Mouse (Mus musculus) kidney, embryonic 14.5 days (tissue): ENCODE results near the gene Ankrd53. TPM values are rescaled to one million over a fixed set of nuclear protein-coding genes. Genes with fewer than 3 reads are reported as not detected.
A peak's percentile ranks its signal among the peaks of the same experiment; 100 is the strongest.

Source experiments
- ATAC-seq: fragments of 200-750 bp; cut with Nextera tagmentation; 2 replicates; pipeline ENCODE4 v1.8.0; 2017; ENCODE audit warnings: moderate number of reproducible peaks, mild to moderate bottlenecking, moderate TSS enrichment, moderate library complexity; ENCODE audit not compliant: low FRiP score, low TSS enrichment
- H3K27ac ChIP-seq: fragments of 300-500 bp; sonication (generic); 2 replicates; pipeline ENCODE4 v1.5.1; 2014; ENCODE audit warnings: low read depth, mild to moderate bottlenecking, low read length, moderate library complexity, mixed read lengths
- H3K27me3 ChIP-seq: fragments of 300-500 bp; sonication (generic); 2 replicates; pipeline ENCODE4 v1.6.1; 2014; ENCODE audit warnings: mild to moderate bottlenecking, low read length; ENCODE audit not compliant: control insufficient read depth, insufficient read depth
- H3K36me3 ChIP-seq: fragments of 300-500 bp; sonication (generic); 2 replicates; pipeline ENCODE4 v1.6.1; 2014; ENCODE audit warnings: low read length, mixed read lengths; ENCODE audit not compliant: control insufficient read depth, insufficient read depth
- H3K4me1 ChIP-seq: fragments of 300-500 bp; sonication (generic); 2 replicates; pipeline ENCODE4 v1.6.1; 2014; ENCODE audit warnings: low read length, mixed read lengths; ENCODE audit not compliant: control insufficient read depth, insufficient read depth
- H3K4me2 ChIP-seq: fragments of 300-500 bp; sonication (generic); replicated peaks from 2 replicates; pipeline ENCODE4 v1.6.1; 2014; ENCODE audit warnings: low read depth, mild to moderate bottlenecking, low read length
- H3K4me3 ChIP-seq: fragments of 300-500 bp; sonication (generic); 2 replicates; pipeline ENCODE4 v1.5.1; 2014; ENCODE audit warnings: mild to moderate bottlenecking, low read length
- H3K9ac ChIP-seq: fragments of 300-500 bp; sonication (generic); 2 replicates; pipeline ENCODE4 v1.6.1; 2014; ENCODE audit warnings: low read depth, mild to moderate bottlenecking, low read length, moderate library complexity
- H3K9me3 ChIP-seq: fragments of 300-500 bp; sonication (generic); 2 replicates; pipeline ENCODE4 v1.6.1; 2016; ENCODE audit warnings: low read length; ENCODE audit not compliant: control insufficient read depth
- WGBS: fragments of 180-500 bp; shearing (Covaris S2); extraction: QIAGEN DNeasy Blood & Tissue Kit; methylation state at CpG from one replicate; pipeline ENCODE4 v1.1.7; 2014; 5-methylcytosine and 5-hydroxymethylcytosine counted together
- polyA plus RNA-seq: library from polyadenylated mRNA; unstranded; fragments of >200 nt; fragmentation: Nextera tagmentation; extraction: Ambion mirVana; gene quantifications from 2 replicates; pipeline ENCODE4 v1.2.1, GENCODE M21; 2014

Ankrd53 gene
- 0.21 and 0.28 TPM in 2 replicates for polyA plus RNA-seq

DNA sequence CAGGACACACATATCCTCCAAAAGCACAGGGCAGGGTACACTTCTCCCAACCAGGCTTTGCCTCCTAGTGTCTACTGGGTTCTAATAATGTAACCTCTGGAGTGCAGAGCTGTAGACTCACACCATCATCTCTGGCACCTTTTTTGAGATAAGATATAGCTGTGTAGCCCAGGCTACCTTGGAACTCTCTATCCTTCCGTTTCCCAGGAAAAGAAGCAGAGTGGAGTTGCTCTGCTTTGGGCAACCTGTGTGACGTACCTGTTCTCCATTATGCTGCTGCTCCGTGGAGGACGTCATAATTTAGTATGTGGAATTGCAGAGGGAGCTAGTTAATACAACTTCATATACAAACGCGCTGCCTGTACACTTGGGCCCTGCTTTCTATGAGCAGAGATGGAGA, at the start of gene Ankrd53:
Ankrd53 (plus strand) TSS at position 301 of the 400 bp plus-strand sequence.
- Histone ChIP-seq H3K27me3 (peaks cover 37% of the 10 kb centered on the region), H3K4me3 (peak within 1 kb of the TSS; percentile 36), H3K9me3 (no peaks in the 10 kb centered on the region), H3K36me3 (no peaks in the 10 kb centered on the region), H3K27ac (no peak within 1 kb of the TSS), H3K4me2 (peak within 1 kb of the TSS; percentile 62), H3K4me1 (peaks cover 7% of the 10 kb centered on the region), H3K9ac (peak within 1 kb of the TSS; percentile 42; the same call in 1 of the 2 replicates)
- 25% methylated on average over 6 of the region's 6 CpGs for WGBS
- ATAC-seq, result 0 out of 2 replicates have a peak, but pooled peaks have one; percentile 1

DNA sequence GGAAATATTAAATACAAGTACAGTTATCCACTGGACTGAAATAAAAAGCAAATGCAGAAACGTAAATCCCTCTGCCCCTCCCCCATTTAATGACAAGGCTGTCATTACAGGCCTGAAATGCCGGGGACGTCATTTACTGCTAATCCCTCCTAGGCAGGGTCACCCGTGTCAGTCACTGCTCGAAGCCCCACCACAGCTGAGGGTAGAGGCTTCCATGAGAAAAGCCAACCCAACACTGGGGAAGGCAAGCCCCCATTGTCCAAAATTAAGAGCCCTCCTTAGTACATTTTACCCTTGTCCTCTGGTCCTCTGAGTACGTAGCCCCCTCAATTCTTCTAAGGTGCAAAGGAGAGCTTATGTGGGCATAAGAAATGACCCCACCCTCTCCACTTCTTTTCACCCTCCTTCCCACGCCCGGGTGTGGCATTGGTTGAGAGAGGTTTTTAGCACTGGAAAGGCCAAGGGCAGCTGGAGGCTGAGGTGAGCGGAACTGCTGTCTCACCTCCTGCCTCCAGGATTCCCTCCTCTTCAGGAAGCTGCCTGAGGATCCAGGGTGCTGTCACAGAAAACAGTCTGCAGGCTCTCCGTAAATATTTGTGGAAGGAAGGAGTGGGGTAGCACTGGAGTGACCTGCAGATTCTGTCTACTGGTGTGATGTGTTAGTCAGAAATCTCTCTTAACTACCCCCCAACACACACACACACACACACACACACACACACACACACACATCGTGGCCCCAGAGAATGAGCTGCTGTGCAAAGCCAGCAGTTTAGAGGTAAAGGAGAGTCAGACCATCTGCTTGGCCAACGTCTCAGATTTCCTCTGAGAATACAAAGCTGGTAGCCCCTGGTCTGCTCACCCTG, 48.9 kb upstream of the Ankrd53 start:
- no peak for ATAC-seq
- no peak overlapping the region for H3K4me3 ChIP-seq
- no peaks in the 10 kb centered on the region for H3K36me3 ChIP-seq
- H3K4me1 ChIP-seq, result peaks cover 13% of the 10 kb centered on the region; the same call in 1 of the 2 replicates
- H3K27me3 ChIP-seq, result peaks cover 98% of the 10 kb centered on the region
- WGBS, result 5% methylated on average over 12 of the region's 12 CpGs
- H3K9me3 ChIP-seq, result no peaks in the 10 kb centered on the region
- H3K9ac ChIP-seq, result no peak overlapping the region
- no peak overlapping the region for H3K27ac ChIP-seq
- no peak overlapping the region for H3K4me2 ChIP-seq

DNA sequence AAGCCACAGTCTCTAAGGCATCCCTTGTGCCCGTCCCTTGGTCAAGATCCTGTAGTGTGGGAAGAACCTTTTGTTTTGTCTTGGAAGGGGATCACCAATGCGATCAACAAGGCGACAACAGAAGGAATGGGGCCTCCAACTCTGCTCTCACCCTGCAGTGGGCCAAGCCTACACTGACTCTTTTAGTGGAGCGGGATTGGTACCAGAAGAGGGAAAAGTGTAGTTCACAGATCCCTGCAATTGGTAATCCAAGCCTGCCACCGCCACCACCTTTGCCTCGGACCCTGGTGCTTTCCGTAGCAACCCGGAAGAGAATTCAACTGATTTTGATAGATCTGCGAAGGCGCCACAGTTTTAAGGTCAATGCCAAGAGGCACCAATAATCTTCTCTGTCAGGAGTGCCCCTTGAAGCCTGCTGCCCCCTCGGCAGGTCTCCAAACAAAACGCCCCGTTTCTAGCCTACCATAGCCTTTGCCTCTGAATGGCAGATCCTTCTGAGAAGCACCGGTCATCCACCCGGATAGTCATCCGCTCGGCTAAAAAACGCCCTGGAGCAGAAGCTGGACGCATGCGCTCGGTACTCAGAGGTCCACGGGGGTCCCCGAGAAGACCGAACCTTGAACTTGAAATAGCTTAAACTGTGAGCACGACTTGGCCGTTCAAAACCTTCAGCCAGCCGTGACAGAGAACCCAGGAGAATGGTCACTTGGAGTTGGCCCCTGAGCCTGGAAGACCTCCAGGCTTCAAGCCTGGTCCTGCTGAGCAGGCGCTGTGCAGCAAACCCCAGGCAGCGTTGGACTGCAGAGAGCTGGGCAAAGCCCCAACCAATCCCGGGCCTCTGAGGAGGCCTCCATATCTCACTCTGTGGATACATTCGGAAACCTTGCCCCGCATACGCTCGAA, 48.0 kb upstream of the Ankrd53 start:
- H3K9me3 ChIP-seq, result no peaks in the 10 kb centered on the region
- H3K9ac ChIP-seq, result no peak overlapping the region
- H3K27ac ChIP-seq, result no peak overlapping the region
- peak overlapping the region; percentile 10; the same call in 1 of the 2 replicates for H3K4me3 ChIP-seq
- ATAC-seq, result no peak
- H3K4me2 ChIP-seq, result no peak overlapping the region
- 2% methylated on average over 34 of the region's 34 CpGs for WGBS
- no peaks in the 10 kb centered on the region for H3K36me3 ChIP-seq
- H3K4me1 ChIP-seq, result peaks cover 13% of the 10 kb centered on the region; the same call in 1 of the 2 replicates
- H3K27me3 ChIP-seq, result peaks cover 98% of the 10 kb centered on the region

DNA sequence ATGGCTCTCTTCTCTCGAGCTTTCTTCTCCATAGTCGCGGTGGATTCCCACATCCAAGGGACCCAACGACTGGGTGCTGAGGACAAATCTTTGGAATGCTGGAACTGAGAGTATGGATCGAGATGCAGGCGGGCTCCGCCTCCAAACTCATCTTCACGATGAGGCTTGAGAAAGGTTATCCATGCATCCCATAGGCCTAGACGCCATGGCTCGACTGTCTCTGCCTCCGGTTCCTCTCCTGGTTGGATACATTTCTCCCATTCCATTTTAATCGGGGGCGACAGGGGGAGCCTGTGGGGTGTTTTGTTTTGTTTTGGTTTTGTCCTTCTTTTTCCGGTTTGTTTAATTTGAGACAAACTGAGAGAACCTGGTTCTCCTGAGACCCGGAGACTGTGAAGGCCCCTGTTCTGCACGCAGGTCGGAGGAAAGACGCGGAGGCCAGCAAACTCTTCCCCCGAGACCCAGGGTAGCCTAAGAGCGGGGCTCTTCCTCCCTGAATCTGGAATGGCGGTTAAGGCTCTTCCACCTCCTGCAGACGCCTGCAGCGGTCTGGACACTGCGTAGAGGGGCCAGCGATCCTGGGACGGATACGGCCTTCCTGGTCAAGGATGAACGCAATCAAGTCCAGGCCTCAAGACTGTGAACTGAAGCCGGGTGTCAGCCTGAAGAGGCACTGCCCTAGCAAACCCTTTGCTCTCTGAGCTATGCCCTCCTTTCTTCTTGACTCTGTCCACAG, 46.8 kb upstream of the Ankrd53 start:
- Histone ChIP-seq H3K9ac (no peak overlapping the region), H3K9me3 (no peaks in the 10 kb centered on the region), H3K4me2 (no peak overlapping the region), H3K27me3 (peaks cover 98% of the 10 kb centered on the region), H3K4me3 (no peak overlapping the region; the same call in 1 of the 2 replicates), H3K4me1 (peaks cover 8% of the 10 kb centered on the region; the same call in 1 of the 2 replicates), H3K27ac (no peak overlapping the region), H3K36me3 (no peaks in the 10 kb centered on the region)
- no peak for ATAC-seq
- 2% methylated on average over 30 of the region's 30 CpGs for WGBS

DNA sequence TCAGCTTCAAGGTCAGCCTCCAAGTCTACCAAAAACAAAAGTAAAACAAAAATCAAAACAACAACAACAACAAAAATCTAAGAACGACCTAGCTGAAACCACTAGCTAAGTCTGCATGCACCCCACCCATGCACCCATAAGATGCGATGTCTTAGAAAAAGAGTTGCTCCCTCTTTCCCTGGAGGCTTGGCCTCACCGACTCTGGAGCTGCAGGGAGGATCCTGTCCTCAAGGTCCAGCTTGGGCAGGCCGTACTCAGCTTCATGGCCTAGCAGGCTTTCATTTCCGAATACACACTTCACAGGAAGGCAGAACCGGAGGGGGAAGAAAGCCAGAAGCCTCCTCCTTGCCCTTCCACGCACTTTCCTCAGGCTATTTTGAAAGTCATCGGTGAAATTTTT, 45.4 kb upstream of the Ankrd53 start:
- Histone ChIP-seq H3K27me3 (peaks cover 98% of the 10 kb centered on the region), H3K9ac (no peak overlapping the region), H3K36me3 (no peaks in the 10 kb centered on the region), H3K27ac (no peak overlapping the region), H3K4me2 (no peak overlapping the region), H3K4me1 (peaks cover under 1% of the 10 kb centered on the region; the same call in 1 of the 2 replicates), H3K4me3 (no peak overlapping the region), H3K9me3 (no peaks in the 10 kb centered on the region)
- WGBS, result 2% methylated on average over 8 of the region's 8 CpGs
- ATAC-seq, result no peak

DNA sequence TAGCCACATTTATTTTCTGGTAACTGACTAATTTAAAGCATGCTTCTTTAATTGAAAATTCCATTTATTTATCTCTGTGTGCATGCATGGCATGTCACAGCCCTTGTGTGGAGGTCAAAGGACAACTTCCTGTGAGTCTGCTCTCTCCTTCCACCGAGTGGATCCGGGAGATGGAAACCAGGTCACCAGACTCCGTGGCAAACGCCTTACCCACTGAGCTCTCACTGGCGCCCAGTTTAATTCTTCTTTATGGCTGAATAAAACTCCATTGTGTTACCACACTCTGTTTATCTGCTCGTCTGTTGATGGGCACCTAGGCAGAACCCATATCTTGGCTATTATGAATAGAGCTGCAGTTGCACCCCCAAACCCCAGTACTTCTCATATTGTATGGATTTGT, 39.9 kb upstream of the Ankrd53 start:
- Histone ChIP-seq H3K27me3 (peaks cover 80% of the 10 kb centered on the region), H3K36me3 (no peaks in the 10 kb centered on the region), H3K9ac (no peak overlapping the region), H3K4me2 (no peak overlapping the region), H3K4me1 (no peaks in the 10 kb centered on the region), H3K9me3 (no peaks in the 10 kb centered on the region), H3K4me3 (no peak overlapping the region), H3K27ac (no peak overlapping the region)
- WGBS, result 13% methylated on average over 6 of the region's 6 CpGs
- ATAC-seq, result no peak

DNA sequence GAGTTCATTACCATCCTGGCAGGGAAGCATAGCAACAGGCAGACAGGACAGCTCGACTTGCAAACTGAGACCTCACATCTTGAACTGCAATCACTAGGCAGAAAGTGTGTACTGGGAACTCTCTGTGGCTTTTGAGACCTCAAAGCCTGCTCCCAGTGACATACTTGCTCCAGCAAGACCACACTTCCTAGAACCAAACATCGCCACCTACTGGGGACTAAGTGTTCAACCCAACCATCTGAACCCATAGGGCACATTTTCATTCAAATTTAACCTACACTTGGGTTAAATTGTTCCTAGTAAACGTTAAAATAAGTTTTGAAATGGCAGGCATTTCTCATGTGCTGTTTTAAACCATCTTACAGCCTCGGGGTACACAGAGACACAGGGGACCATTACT, 35.3 kb upstream of the Ankrd53 start:
- 45% methylated on average over 4 of the region's 4 CpGs for WGBS
- peaks cover 34% of the 10 kb centered on the region for H3K27me3 ChIP-seq
- H3K4me3 ChIP-seq, result no peak overlapping the region
- no peak overlapping the region for H3K9ac ChIP-seq
- H3K4me1 ChIP-seq, result no peaks in the 10 kb centered on the region
- no peaks in the 10 kb centered on the region for H3K9me3 ChIP-seq
- H3K27ac ChIP-seq, result no peak overlapping the region
- H3K4me2 ChIP-seq, result no peak overlapping the region
- no peaks in the 10 kb centered on the region for H3K36me3 ChIP-seq
- ATAC-seq, result no peak

DNA sequence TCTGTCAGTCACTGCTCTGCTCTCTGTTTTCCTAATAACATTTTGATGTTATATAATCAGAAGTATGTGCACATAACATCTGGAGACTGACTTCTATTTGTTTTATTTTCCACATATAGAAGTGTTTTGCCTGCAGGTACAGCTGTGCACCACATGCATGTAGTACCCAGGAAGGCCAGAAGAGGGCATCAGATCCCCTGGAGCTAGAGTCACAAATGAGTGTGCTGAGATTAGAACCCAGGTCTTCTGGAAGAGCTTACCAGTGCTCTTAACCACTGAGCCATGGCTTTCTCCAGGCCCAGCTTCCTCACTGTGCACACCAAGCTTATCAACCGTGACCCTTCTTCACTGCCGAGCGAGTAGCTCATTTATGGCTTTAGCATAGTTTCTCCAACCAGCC, 34.0 kb upstream of the Ankrd53 start:
- H3K4me2 ChIP-seq, result no peak overlapping the region
- ATAC-seq, result no peak
- H3K36me3 ChIP-seq, result no peaks in the 10 kb centered on the region
- H3K4me3 ChIP-seq, result no peak overlapping the region
- peaks cover 24% of the 10 kb centered on the region for H3K27me3 ChIP-seq
- H3K9ac ChIP-seq, result no peak overlapping the region
- WGBS, result 73% methylated on average over 3 of the region's 3 CpGs
- no peaks in the 10 kb centered on the region for H3K4me1 ChIP-seq
- H3K9me3 ChIP-seq, result no peaks in the 10 kb centered on the region
- H3K27ac ChIP-seq, result no peak overlapping the region
